Mouse (Mus musculus) embryonic facial prominence, embryonic 15.5 days (tissue): Measurements from ENCODE around the gene Zfp618. TPM values are rescaled to one million over a fixed set of nuclear protein-coding genes. Genes with fewer than 3 reads are reported as not detected.

Experiments used
- ATAC-seq: fragments of 200-750 bp; cut with Nextera tagmentation; 2 replicates; pipeline ENCODE4 v1.8.0; 2017; ENCODE audit warnings: low read depth, moderate TSS enrichment; ENCODE audit not compliant: insufficient number of reproducible peaks, low FRiP score, low TSS enrichment
- H3K27ac ChIP-seq: fragments of 300-500 bp; sonication (generic); replicated peaks from 2 replicates; pipeline ENCODE4 v1.5.1; 2015; ENCODE audit warnings: mild to moderate bottlenecking, inconsistent platforms
- H3K27me3 ChIP-seq: fragments of 300-500 bp; sonication (generic); 2 replicates; pipeline ENCODE4 v1.6.1; 2015; ENCODE audit warnings: inconsistent platforms
- H3K36me3 ChIP-seq: fragments of 300-500 bp; sonication (generic); 2 replicates; pipeline ENCODE4 v1.6.1; 2015; ENCODE audit warnings: mild to moderate bottlenecking, inconsistent platforms
- H3K4me1 ChIP-seq: fragments of 300-500 bp; sonication (generic); 2 replicates; pipeline ENCODE4 v1.6.1; 2015; ENCODE audit warnings: inconsistent platforms
- H3K4me2 ChIP-seq: fragments of 300-500 bp; sonication (generic); replicated peaks from 2 replicates; pipeline ENCODE4 v1.6.1; 2015; ENCODE audit warnings: mild to moderate bottlenecking, inconsistent platforms
- H3K4me3 ChIP-seq: fragments of 300-500 bp; sonication (generic); replicated peaks from 2 replicates; pipeline ENCODE4 v1.5.1; 2015; ENCODE audit warnings: mild to moderate bottlenecking, inconsistent platforms
- H3K9ac ChIP-seq: fragments of 300-500 bp; sonication (generic); 2 replicates; pipeline ENCODE4 v1.6.1; 2015; ENCODE audit warnings: inconsistent platforms
- H3K9me3 ChIP-seq: fragments of 300-500 bp; sonication (generic); replicated peaks from 2 replicates; pipeline ENCODE4 v1.6.1; 2016; ENCODE audit warnings: inconsistent platforms
- WGBS: fragments of 180-500 bp; shearing (Covaris S2); methylation state at CpG from one replicate; pipeline ENCODE4 v1.1.7; 2015; 5-methylcytosine and 5-hydroxymethylcytosine counted together
- polyA plus RNA-seq: library from polyadenylated mRNA; unstranded; fragments of >200 nt; fragmentation: Nextera tagmentation; extraction: Ambion mirVana; gene quantifications from 2 replicates; pipeline ENCODE4 v1.2.1, GENCODE M21; 2015

The Zfp618 gene
- polyA plus RNA-seq, 1 experiment from 2014 or later: 22.7 TPM

- H3K27ac ChIP-seq: no peak overlapping the region
- WGBS: 90% methylated on average over 5 of the region's 5 CpGs
- H3K4me1 ChIP-seq: no peaks in the 10 kb centered on the region
- H3K4me2 ChIP-seq: no peak overlapping the region
- H3K9me3 ChIP-seq: no peaks in the 10 kb centered on the region
- no peak overlapping the region for H3K9ac ChIP-seq
- H3K27me3 ChIP-seq: no peaks in the 10 kb centered on the region
- peaks cover 38% of the 10 kb centered on the region for H3K36me3 ChIP-seq
- H3K4me3 ChIP-seq: no peak overlapping the region
- ATAC-seq: no peak; the same call in 1 of the 2 replicates
Measured at GRCm38 (mm10) chr4:63118639-63119437, 153.5 kb downstream of the Zfp618 start.

DNA sequence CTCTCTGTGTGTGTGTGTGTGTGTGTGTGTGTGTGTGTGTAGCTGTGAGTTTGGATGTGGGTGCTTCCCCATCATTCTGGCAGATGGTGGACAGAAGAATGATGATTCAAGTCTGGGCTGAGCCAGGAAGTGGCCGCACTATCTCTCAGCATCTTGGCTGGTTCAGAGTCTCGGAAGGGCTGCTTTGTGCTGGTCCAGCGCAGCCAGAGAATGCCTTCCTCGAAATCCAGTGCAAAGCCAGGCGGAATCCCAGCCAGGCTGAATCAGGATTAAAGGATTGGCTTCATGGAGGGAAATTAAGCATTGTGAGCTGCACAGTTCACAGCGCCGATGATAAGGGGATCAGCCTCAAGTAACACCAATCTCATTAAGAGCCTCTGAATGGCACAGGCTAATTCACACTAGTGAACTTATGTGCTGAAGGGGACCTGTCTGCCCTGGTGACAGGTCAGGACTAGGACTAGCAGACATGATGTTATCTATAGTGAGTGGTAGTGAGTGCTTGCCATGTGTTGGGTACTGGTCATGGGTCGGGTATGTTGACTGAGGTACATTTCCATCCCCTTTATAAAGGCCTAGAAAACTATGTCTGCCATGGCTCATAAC is 159.6 kb downstream of the Zfp618 start:
- H3K9ac ChIP-seq: no peak overlapping the region
- no peaks in the 10 kb centered on the region for H3K27me3 ChIP-seq
- 70% methylated on average over 8 of the region's 8 CpGs for WGBS
- ATAC-seq: no peak
- no peak overlapping the region for H3K27ac ChIP-seq
- no peak overlapping the region for H3K4me3 ChIP-seq
- H3K4me2 ChIP-seq: no peak overlapping the region
- H3K9me3 ChIP-seq: no peaks in the 10 kb centered on the region
- H3K36me3 ChIP-seq: peaks cover 36% of the 10 kb centered on the region
- no peaks in the 10 kb centered on the region for H3K4me1 ChIP-seq

DNA sequence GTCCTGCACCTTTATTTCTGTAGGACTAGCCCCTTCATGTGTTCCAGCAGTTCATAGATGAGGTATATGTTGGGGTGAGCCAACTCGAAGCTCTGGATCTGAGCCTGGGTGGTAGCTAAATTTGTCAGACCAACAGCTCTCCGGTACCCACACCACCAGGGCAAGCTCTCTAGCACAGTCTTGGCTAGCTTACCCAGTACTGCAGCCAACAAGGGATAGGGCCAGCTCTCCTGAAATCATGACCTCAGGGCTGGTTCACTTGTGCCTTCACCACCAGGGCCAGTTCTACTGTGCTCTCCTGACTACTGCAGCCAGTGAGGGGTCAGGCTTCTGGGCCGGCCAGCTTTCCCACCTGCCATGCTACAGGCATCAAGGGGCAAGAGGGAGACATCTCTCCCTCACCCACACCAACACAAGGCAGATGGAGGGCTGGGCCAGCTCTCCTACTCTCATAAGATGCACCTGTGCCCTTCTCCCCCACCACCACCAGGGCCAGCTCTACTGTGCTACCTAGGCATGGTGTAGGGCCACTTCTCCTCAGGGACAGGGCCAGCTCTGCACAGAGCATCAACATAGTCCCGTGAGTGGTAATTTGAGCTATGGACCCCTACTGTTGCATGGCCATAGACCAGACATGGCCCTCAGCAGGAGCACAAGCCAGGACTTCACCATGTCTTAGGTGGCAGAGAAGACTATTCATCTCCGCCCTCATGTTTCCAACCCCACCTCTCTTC is 164.7 kb downstream of the Zfp618 start:
- Histone ChIP-seq H3K27ac (no peak overlapping the region), H3K27me3 (no peaks in the 10 kb centered on the region), H3K4me1 (no peaks in the 10 kb centered on the region), H3K4me3 (no peak overlapping the region), H3K4me2 (no peak overlapping the region), H3K9ac (no peak overlapping the region), H3K36me3 (peaks cover 44% of the 10 kb centered on the region), H3K9me3 (no peaks in the 10 kb centered on the region)
- 0 out of 2 replicates have a peak, but pooled peaks have one; percentile 12 for ATAC-seq
- WGBS: 91% methylated on average over 5 of the region's 5 CpGs

- H3K4me2 ChIP-seq: no peak overlapping the region
- WGBS: 92% methylated on average over 6 of the region's 6 CpGs
- no peak for ATAC-seq
Measured at GRCm38 (mm10) chr4:63147268-63147667, 181.9 kb downstream of the Zfp618 start.

DNA sequence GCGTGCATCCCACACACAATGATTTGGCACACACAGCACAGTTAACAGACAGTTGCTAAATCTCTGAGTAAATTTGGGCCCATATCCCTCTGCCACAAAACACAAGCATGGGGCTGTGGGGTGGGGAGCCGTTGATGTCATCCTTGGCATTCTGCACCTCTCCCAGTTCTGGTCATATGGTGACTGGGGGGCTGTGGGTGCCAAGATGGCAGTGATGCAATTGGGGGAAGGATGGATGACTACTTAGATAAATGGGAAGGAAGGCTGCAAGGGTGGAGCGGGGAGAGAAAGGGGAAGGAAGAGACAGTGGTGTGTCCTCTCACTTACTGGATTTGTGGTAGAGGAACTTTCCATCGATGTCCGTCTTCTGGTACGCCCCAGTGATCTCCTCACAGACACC is 185.8 kb downstream of the Zfp618 start:
- 0 out of 2 replicates have a peak, but pooled peaks cover 5% of the 10 kb centered on the region for H3K9me3 ChIP-seq
- peaks cover 7% of the 10 kb centered on the region; the same call in 1 of the 2 replicates for H3K4me1 ChIP-seq
- no peak overlapping the region for H3K27ac ChIP-seq
- no peaks in the 10 kb centered on the region for H3K27me3 ChIP-seq
- H3K36me3 ChIP-seq: no peaks in the 10 kb centered on the region
- H3K9ac ChIP-seq: no peak overlapping the region
- no peak overlapping the region for H3K4me3 ChIP-seq
- WGBS: 88% methylated on average over 6 of the region's 6 CpGs
- no peak for ATAC-seq
- H3K4me2 ChIP-seq: no peak overlapping the region

More at GRCm38 (mm10) chr4:63147268-63147667, 181.9 kb downstream of the Zfp618 start:
- no peaks in the 10 kb centered on the region for H3K36me3 ChIP-seq
- H3K9me3 ChIP-seq: 0 out of 2 replicates have a peak, but pooled peaks cover 5% of the 10 kb centered on the region
- no peaks in the 10 kb centered on the region for H3K27me3 ChIP-seq
- H3K4me1 ChIP-seq: no peaks in the 10 kb centered on the region
- H3K27ac ChIP-seq: no peak overlapping the region
- no peak overlapping the region for H3K9ac ChIP-seq
- no peak overlapping the region for H3K4me3 ChIP-seq

DNA sequence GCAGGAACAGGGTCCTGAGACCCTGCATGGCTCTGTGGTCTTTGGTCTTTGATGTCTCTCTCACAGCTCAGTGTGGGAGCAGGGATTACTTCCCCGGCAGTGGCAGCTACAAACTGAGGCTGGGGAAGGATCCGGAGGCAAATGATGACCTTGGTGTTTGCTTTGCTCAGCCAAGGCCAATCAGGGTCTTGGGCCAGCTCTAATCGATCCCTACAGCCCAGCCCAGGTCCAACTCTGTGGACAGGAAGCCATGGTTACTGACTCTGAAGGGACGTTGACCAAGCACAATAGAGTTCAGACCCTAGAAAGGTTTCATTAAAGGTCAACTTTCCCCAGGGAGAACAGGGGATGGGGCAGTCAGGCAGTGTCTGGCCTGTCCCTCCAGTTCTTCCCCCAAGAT is 188.7 kb downstream of the Zfp618 start:
- Histone ChIP-seq H3K4me2 (no peak overlapping the region), H3K36me3 (no peaks in the 10 kb centered on the region), H3K9ac (no peak overlapping the region), H3K4me1 (peaks cover 7% of the 10 kb centered on the region; the same call in 1 of the 2 replicates), H3K4me3 (no peak overlapping the region), H3K9me3 (no peaks in the 10 kb centered on the region), H3K27ac (no peak overlapping the region), H3K27me3 (no peaks in the 10 kb centered on the region)
- no peak for ATAC-seq
- WGBS: 56% methylated on average over 4 of the region's 4 CpGs

DNA sequence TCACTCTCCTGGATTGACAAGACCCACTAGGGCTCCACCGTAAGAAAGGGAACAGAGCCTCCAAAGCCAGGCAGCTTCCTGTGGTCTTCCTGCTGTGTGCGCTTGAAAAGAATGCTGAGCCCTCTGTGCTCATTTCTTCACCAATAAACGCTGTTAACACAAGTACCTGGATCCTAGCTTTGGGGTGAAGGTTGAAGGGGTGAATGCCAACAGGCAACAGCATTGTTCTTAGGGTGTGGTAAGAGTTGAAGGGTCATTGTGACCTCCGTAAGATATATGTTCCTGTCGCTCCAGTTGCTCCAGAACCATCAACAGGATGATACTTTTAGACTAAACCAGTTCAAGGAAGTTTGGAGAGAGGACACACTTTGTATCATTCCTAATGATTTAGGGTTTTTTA is 189.3 kb downstream of the Zfp618 start, which contains the start of gene Ambp:
Ambp (minus strand) TSS at position 101 of the 400 bp plus-strand sequence.
- no peak for ATAC-seq
- Histone ChIP-seq H3K27me3 (no peaks in the 10 kb centered on the region), H3K4me1 (peaks cover 7% of the 10 kb centered on the region; the same call in 1 of the 2 replicates), H3K27ac (0 out of 2 replicates have a peak within 1 kb of the TSS, but pooled peaks have one; percentile 23), H3K4me2 (no peak within 1 kb of the TSS), H3K9ac (no peak within 1 kb of the TSS), H3K4me3 (no peak within 1 kb of the TSS), H3K36me3 (no peaks in the 10 kb centered on the region), H3K9me3 (no peaks in the 10 kb centered on the region)
- 62% methylated on average over 5 of the region's 5 CpGs for WGBS

GRCm38 (mm10) chr4:63155596-63155995 is 190.2 kb downstream of the Zfp618 start:
- no peak overlapping the region for H3K4me2 ChIP-seq
- H3K27me3 ChIP-seq: no peaks in the 10 kb centered on the region
- no peak for ATAC-seq
- no peak overlapping the region for H3K9ac ChIP-seq
- 24% methylated on average over 2 of the region's 2 CpGs for WGBS
- no peak overlapping the region for H3K4me3 ChIP-seq
- 0 out of 2 replicates have a peak overlapping the region, but pooled peaks have one; percentile 23 for H3K27ac ChIP-seq
- H3K4me1 ChIP-seq: peaks cover 7% of the 10 kb centered on the region; the same call in 1 of the 2 replicates
- no peaks in the 10 kb centered on the region for H3K36me3 ChIP-seq
- H3K9me3 ChIP-seq: no peaks in the 10 kb centered on the region

- Histone ChIP-seq H3K27ac (no peak overlapping the region), H3K4me1 (peaks cover 7% of the 10 kb centered on the region; the same call in 1 of the 2 replicates), H3K4me2 (no peak overlapping the region), H3K36me3 (no peaks in the 10 kb centered on the region), H3K4me3 (no peak overlapping the region), H3K27me3 (no peaks in the 10 kb centered on the region), H3K9me3 (no peaks in the 10 kb centered on the region), H3K9ac (no peak overlapping the region)
- WGBS: 59% methylated on average over 8 of the region's 8 CpGs
- ATAC-seq: no peak
Measured at GRCm38 (mm10) chr4:63156726-63157634, 191.6 kb downstream of the Zfp618 start.

GRCm38 (mm10) chr4:63158192-63158591 is 192.8 kb downstream of the Zfp618 start:
- H3K9me3 ChIP-seq: no peaks in the 10 kb centered on the region
- WGBS: 81% methylated on average over 7 of the region's 7 CpGs
- no peak overlapping the region for H3K9ac ChIP-seq
- no peaks in the 10 kb centered on the region for H3K36me3 ChIP-seq
- no peaks in the 10 kb centered on the region for H3K27me3 ChIP-seq
- H3K27ac ChIP-seq: no peak overlapping the region
- ATAC-seq: no peak
- peaks cover 7% of the 10 kb centered on the region; the same call in 1 of the 2 replicates for H3K4me1 ChIP-seq
- H3K4me2 ChIP-seq: no peak overlapping the region
- H3K4me3 ChIP-seq: no peak overlapping the region
